Mouse (Mus musculus): Measurements from ENCODE around the gene Col4a2.

- no peak for TF ChIP-seq TAL1 (IDR thresholded peaks at IDR 0.05; ENCODE audit: low read length)
- TF ChIP-seq GATA1 (IDR thresholded peaks at IDR 0.05; ENCODE audit: low read length) = no peak
Observed at GRCm38 (mm10) chr8:11452152-11452551, 139.5 kb downstream of the Col4a2 start.

Measured in erythroblast, embryonic 14.5 days (primary cell).